Mouse (Mus musculus): ENCODE data around the gene Elmo2. TPM values are rescaled to one million over a fixed set of nuclear protein-coding genes. Genes with fewer than 3 reads are reported as not detected.
A peak's percentile ranks its signal among the peaks of the same experiment; 100 is the strongest.

Elmo2 gene
- polyA plus RNA-seq, 1 experiment, result 20.4 TPM

DNA sequence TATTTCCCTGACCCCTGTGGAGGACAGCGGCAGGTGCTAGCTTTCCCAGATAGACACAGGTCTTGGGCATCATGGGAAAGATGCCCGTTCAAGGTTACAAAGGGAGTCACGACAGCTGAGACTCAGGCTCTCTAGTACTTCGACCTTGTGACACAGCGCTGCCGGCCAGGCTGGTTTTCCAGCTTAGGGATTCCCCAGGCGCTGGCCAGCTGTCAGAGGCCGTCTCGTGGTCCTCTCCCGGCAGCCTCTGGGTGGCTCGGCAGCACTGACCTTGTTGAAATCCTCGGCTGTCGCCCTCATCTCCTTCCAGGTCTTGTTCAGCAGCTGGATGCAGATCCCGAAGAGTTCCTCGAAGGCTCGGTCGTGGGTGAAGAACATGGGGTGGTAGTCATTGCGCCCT is 29.7 kb downstream of the Elmo2 start:
- no peak overlapping the region for H3K4me2 ChIP-seq (ENCODE audit: low read depth)
- H3ac ChIP-seq (ENCODE audit: control insufficient read depth, insufficient read length), result no peak overlapping the region
- no peak overlapping the region for H3K4me3 ChIP-seq
- H3K36me3 ChIP-seq (ENCODE audit: control insufficient read depth, insufficient read depth), result peaks cover 10% of the 10 kb centered on the region
- no peaks in the 10 kb centered on the region for H3K79me2 ChIP-seq (ENCODE audit: control insufficient read depth, insufficient read depth)
- TF ChIP-seq MAX (IDR thresholded peaks at IDR 0.05; ENCODE audit: low read depth), result no peak
- TF ChIP-seq MYOG (IDR thresholded peaks at IDR 0.05; ENCODE audit: control insufficient read depth in 1 of 3, insufficient read depth in 1 of 3, insufficient read length in 2 of 3, low read depth in 2 of 3), result peak in 1 of 3 experiments; percentile 35
- peak in 2 of 3 experiments; percentile 9 to 39 for TF ChIP-seq MYOD1 (IDR thresholded peaks at IDR 0.05; ENCODE audit: control insufficient read depth in 1 of 3, insufficient read length in 2 of 3, low read depth in 2 of 3)
- no peak for TF ChIP-seq CEBPB (IDR thresholded peaks at IDR 0.05; ENCODE audit: insufficient read depth, poor library complexity, severe bottlenecking)
- H3K27me3 ChIP-seq (ENCODE audit: control insufficient read depth, insufficient read depth, insufficient read length), result no peaks in the 10 kb centered on the region

DNA sequence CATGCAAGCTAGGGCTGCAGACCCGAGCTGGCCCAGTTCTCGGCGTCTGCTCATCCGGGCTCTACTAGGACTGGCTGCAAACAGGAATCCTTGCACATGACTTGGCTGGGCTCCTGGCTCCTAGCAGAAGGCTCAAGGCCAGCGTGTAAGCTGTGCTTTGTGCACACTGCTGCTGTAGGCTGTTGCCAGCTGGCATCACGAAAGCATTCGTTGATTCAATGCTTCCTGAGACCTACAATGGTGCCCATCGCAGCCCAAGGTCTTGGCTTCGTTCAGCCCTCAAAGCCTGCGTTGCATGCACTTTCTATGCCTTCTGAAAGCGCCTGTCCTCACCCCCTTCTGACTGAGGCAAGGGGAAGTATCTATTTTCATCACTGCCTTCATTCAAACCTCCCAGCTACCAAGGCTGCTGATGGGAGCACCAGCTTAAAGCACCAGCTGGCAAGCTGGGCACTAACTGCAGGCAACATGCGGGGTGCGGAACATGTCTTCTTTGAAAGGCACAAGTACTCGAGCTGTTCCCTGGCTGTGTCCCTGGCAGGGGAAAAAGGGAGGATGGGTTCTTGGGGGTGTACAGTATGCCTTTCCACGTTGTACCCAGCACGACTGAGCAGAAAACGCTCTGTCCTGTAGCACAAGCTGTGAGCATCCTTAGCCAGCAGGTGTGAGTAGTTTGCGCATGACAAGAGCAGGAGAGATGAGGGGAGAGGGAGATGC is 37.8 kb downstream of the Elmo2 start:
- no peaks in the 10 kb centered on the region for H3K36me3 ChIP-seq (ENCODE audit: control insufficient read depth, insufficient read depth)
- no peaks in the 10 kb centered on the region for H3K79me2 ChIP-seq (ENCODE audit: control insufficient read depth, insufficient read depth)
- TF ChIP-seq USF1 (IDR thresholded peaks at IDR 0.05; ENCODE audit: low read depth) (no peak), POLR2AphosphoS2 (IDR thresholded peaks at IDR 0.05; ENCODE audit: insufficient read length, low read depth) (peak; percentile 66)
- no peak overlapping the region for H3ac ChIP-seq (ENCODE audit: control insufficient read depth, insufficient read length)
- H3K4me2 ChIP-seq (ENCODE audit: low read depth), result peak overlapping the region; percentile 96
- H3K4me3 ChIP-seq, result peak overlapping the region; percentile 58
- H3K27me3 ChIP-seq (ENCODE audit: control insufficient read depth, insufficient read depth, insufficient read length), result no peaks in the 10 kb centered on the region

GRCm38 (mm10) chr2:165287202-165287984 is 38.9 kb downstream of the Elmo2 start, which contains the start of gene Slc35c2:
Slc35c2 (minus strand) TSS chr2:165287869.
- Histone ChIP-seq H3K4me2 (ENCODE audit: low read depth) (peak within 1 kb of the TSS; percentile 96), H3ac (ENCODE audit: control insufficient read depth, insufficient read length) (peak within 1 kb of the TSS; percentile 36), H3K79me2 (ENCODE audit: control insufficient read depth, insufficient read depth) (no peaks in the 10 kb centered on the region), H3K36me3 (ENCODE audit: control insufficient read depth, insufficient read depth) (no peaks in the 10 kb centered on the region), H3K27me3 (ENCODE audit: control insufficient read depth, insufficient read depth, insufficient read length) (no peaks in the 10 kb centered on the region), H3K4me3 (peak within 1 kb of the TSS; percentile 58)
- no peak for TF ChIP-seq MAX (IDR thresholded peaks at IDR 0.05; ENCODE audit: low read depth)
- TF ChIP-seq MYOD1 (IDR thresholded peaks at IDR 0.05; ENCODE audit: control insufficient read depth in 1 of 3, insufficient read length in 2 of 3, low read depth in 2 of 3), result no peak
- TF ChIP-seq USF1 (IDR thresholded peaks at IDR 0.05; ENCODE audit: low read depth), result peak; percentile 49
- TF ChIP-seq E2F4 (IDR thresholded peaks at IDR 0.05; ENCODE audit: insufficient read depth), result no peak
- TF ChIP-seq POLR2AphosphoS2 (IDR thresholded peaks at IDR 0.05; ENCODE audit: insufficient read length, low read depth), result peak; percentile 93
- TF ChIP-seq CEBPB (IDR thresholded peaks at IDR 0.05; ENCODE audit: insufficient read depth, poor library complexity, severe bottlenecking), result no peak
- TF ChIP-seq REST (IDR thresholded peaks at IDR 0.05; ENCODE audit: insufficient read depth, insufficient read length), result no peak
- TF ChIP-seq MYOG (IDR thresholded peaks at IDR 0.05; ENCODE audit: control insufficient read depth in 1 of 3, insufficient read depth in 1 of 3, insufficient read length in 2 of 3, low read depth in 2 of 3), result no peak
- TF ChIP-seq SRF (IDR thresholded peaks at IDR 0.05; ENCODE audit: control insufficient read depth, insufficient read length, low read depth), result peak; percentile 29
- TF ChIP-seq TCF3 (IDR thresholded peaks at IDR 0.05; ENCODE audit: insufficient read length, low read depth), result no peak
- peak; percentile 90 for TF ChIP-seq POLR2A (IDR thresholded peaks at IDR 0.05; ENCODE audit: insufficient read length, low read depth)
- TF ChIP-seq TCF12 (IDR thresholded peaks at IDR 0.05; ENCODE audit: insufficient read depth, poor library complexity, severe bottlenecking), result no peak

GRCm38 (mm10) chr2:165286361-165287201 is 39.7 kb downstream of the Elmo2 start:
- Histone ChIP-seq H3K36me3 (ENCODE audit: control insufficient read depth, insufficient read depth) (no peaks in the 10 kb centered on the region), H3K27me3 (ENCODE audit: control insufficient read depth, insufficient read depth, insufficient read length) (no peaks in the 10 kb centered on the region), H3K79me2 (ENCODE audit: control insufficient read depth, insufficient read depth) (no peaks in the 10 kb centered on the region), H3ac (ENCODE audit: control insufficient read depth, insufficient read length) (peak overlapping the region; percentile 36), H3K4me3 (peak overlapping the region; percentile 58), H3K4me2 (ENCODE audit: low read depth) (peak overlapping the region; percentile 96)
- TF ChIP-seq POLR2A (IDR thresholded peaks at IDR 0.05; ENCODE audit: insufficient read length, low read depth) (no peak), TCF3 (IDR thresholded peaks at IDR 0.05; ENCODE audit: insufficient read length, low read depth) (no peak), REST (IDR thresholded peaks at IDR 0.05; ENCODE audit: insufficient read depth, insufficient read length) (no peak), MYOD1 (IDR thresholded peaks at IDR 0.05; ENCODE audit: control insufficient read depth in 1 of 3, insufficient read length in 2 of 3, low read depth in 2 of 3) (no peak), E2F4 (IDR thresholded peaks at IDR 0.05; ENCODE audit: insufficient read depth) (no peak), USF1 (IDR thresholded peaks at IDR 0.05; ENCODE audit: low read depth) (no peak), TCF12 (IDR thresholded peaks at IDR 0.05; ENCODE audit: insufficient read depth, poor library complexity, severe bottlenecking) (no peak), MYOG (IDR thresholded peaks at IDR 0.05; ENCODE audit: control insufficient read depth in 1 of 3, insufficient read depth in 1 of 3, insufficient read length in 2 of 3, low read depth in 2 of 3) (no peak), MAX (IDR thresholded peaks at IDR 0.05; ENCODE audit: low read depth) (no peak), CEBPB (IDR thresholded peaks at IDR 0.05; ENCODE audit: insufficient read depth, poor library complexity, severe bottlenecking) (no peak), SRF (IDR thresholded peaks at IDR 0.05; ENCODE audit: control insufficient read depth, insufficient read length, low read depth) (no peak), POLR2AphosphoS2 (IDR thresholded peaks at IDR 0.05; ENCODE audit: insufficient read length, low read depth) (no peak)

Data from myocyte (in vitro differentiated cells).